Mouse (Mus musculus) G1E (cell line): ENCODE data around the gene Lrrc45.

Source experiments
- CTCF ChIP-seq: IDR thresholded peaks from 2 replicates; pipeline ENCODE4 v1.5.1; 2012; ENCODE audit warnings: low read depth, low read length, inconsistent platforms, mixed read lengths
- POLR2AphosphoS5 ChIP-seq: IDR thresholded peaks from 2 replicates; pipeline ENCODE4 v1.6.1; 2012; ENCODE audit warnings: low read depth, low read length, inconsistent platforms; ENCODE audit not compliant: insufficient replicate concordance
- TAL1 ChIP-seq: conservative IDR thresholded peaks from 2 replicates; pipeline ENCODE4 v1.6.1; 2012; ENCODE audit warnings: low read depth, low read length, inconsistent platforms, mixed read lengths

- TF ChIP-seq TAL1 (no peak), CTCF (no peak), POLR2AphosphoS5 (no peak)
These were observed 40.1 kb upstream of the Lrrc45 start for GRCm38 (mm10) chr11:120673594-120674122.
